In the genomic region with DNA sequence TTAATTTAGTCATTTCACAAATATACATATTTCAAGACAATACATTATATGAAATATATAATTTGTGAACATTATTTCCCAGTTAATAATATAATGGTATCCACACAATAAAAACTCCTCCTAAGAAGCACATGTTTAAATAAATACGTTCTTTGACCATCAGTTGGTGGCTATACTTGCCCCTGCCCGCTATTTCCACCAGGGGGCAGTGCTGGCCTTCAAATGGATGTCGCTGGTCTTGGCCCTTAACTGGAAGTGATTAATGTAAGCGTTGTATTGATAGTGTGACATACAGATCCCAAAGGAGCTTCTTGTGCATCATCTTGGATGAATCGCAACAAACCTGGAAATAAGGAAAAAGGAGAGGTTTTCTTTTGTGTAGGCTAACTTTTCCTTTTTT, we compare ENCODE assay signal across 8 mouse cellular contexts. TPM values are rescaled to one million over a fixed set of nuclear protein-coding genes. Genes with fewer than 3 reads are reported as not detected.
DNase-seq lines count a peak whose midpoint lies in the region; ATAC-seq and TF ChIP-seq lines count a peak whose summit lies in the region.

No protein-coding gene starts in this region.

- DNase-seq in frontal cortex, adult 2 months (ENCODE audit: extremely low spot score in 1 of 2, low spot score in 1 of 2), result peak; percentile 46 to 91
- peak; percentile 76 for DNase-seq in R1 (ENCODE audit: low read depth, low spot score)
- DNase-seq in cerebellum, postnatal 25 days, result peak; percentile 73 to 85
- DNase-seq in left cerebral cortex, adult 11 months (ENCODE audit: low spot score), result peak; percentile 56
- DNase-seq in midbrain, postnatal 0 days (ENCODE audit: low spot score), result peak; percentile 69

- WGBS in midbrain, postnatal 0 days, result 12% methylated on average over 5 of the region's 5 CpGs

- no peaks in the 10 kb centered on the region for H3K9me3 ChIP-seq in midbrain, postnatal 0 days (ENCODE audit: low read length)

- TF ChIP-seq POLR2A in testis, adult 2 months (IDR thresholded peaks at IDR 0.05; ENCODE audit: control insufficient read depth, low read depth, low read length), result no peak

- no peak overlapping the region for H3K9ac ChIP-seq in midbrain, postnatal 0 days (replicated peaks; ENCODE audit: low read length, poor library complexity, severe bottlenecking)

- no peak; the same call in 1 of the 2 replicates for ATAC-seq in frontal cortex, adult (ENCODE audit: low TSS enrichment)
- peak; percentile 82 for ATAC-seq in granulocyte monocyte progenitor cell, adult 5-6 weeks (replicated peaks; ENCODE audit: poor library complexity, severe bottlenecking)
- ATAC-seq in midbrain, postnatal 0 days (ENCODE audit: low FRiP score), result no peak

- H3K27ac ChIP-seq in midbrain, postnatal 0 days (ENCODE audit: low read depth, low read length), result no peak overlapping the region
- H3K27ac ChIP-seq in testis, adult 2 months (ENCODE audit: control insufficient read depth, insufficient read depth, low read depth, low read length), result no peak overlapping the region

- no peak overlapping the region for H3K4me2 ChIP-seq in midbrain, postnatal 0 days (ENCODE audit: low read depth, low read length, poor library complexity, severe bottlenecking)

- H3K27me3 ChIP-seq in midbrain, postnatal 0 days (ENCODE audit: insufficient read depth, low read length), result no peaks in the 10 kb centered on the region
- no peaks in the 10 kb centered on the region for H3K27me3 ChIP-seq in testis, adult 2 months (ENCODE audit: control insufficient read depth, insufficient read depth, low read length)

- no peak overlapping the region for H3K4me3 ChIP-seq in midbrain, postnatal 0 days (ENCODE audit: low read depth, low read length)
- H3K4me3 ChIP-seq in testis, adult 2 months (ENCODE audit: control insufficient read depth, low read depth, low read length), result no peak overlapping the region

- TF ChIP-seq CTCF in midbrain, postnatal 0 days (IDR thresholded peaks at IDR 0.05), result peak; percentile 91
- peak; percentile 83; the same call in 1 of the 2 replicates for TF ChIP-seq CTCF in testis, adult 2 months (IDR thresholded peaks at IDR 0.05; ENCODE audit: control insufficient read depth, insufficient read depth, insufficient replicate concordance, low read depth, low read length)

- H3K36me3 ChIP-seq in midbrain, postnatal 0 days (ENCODE audit: insufficient read depth, low read length), result no peaks in the 10 kb centered on the region
- H3K36me3 ChIP-seq in testis, adult 2 months (ENCODE audit: control insufficient read depth, insufficient read depth, low read length), result no peaks in the 10 kb centered on the region

- H3K4me1 ChIP-seq in midbrain, postnatal 0 days (ENCODE audit: insufficient read depth, low read length), result no peaks in the 10 kb centered on the region
- H3K4me1 ChIP-seq in testis, adult 2 months (ENCODE audit: control insufficient read depth, insufficient read depth, low read length), result peaks cover 2% of the 10 kb centered on the region

RNA-seq across cellular contexts. Expression of gene Krt28, which starts 4.9 kb away (rescaled TPM):
- 0.17 TPM in 1 of 2 replicates, not detected in the other for polyA plus RNA-seq in frontal cortex, adult 2 months (2012; rRNA removed)
- not detected in 2 replicates for total RNA-seq in granulocyte monocyte progenitor cell, adult 5-6 weeks (2014; fragmentation: Nextera tagmentation)
- total RNA-seq in granulocyte monocyte progenitor cell, adult 5-6 weeks (2017), result not detected in 2 replicates
- 0.93 TPM in 1 of 2 replicates, not detected in the other for total RNA-seq in midbrain, postnatal 0 days (2014; rRNA removed)
- polyA plus RNA-seq in midbrain, postnatal 0 days (2015; fragmentation: Nextera tagmentation; extraction: Ambion mirVana), result 0.33 and 0.66 TPM in 2 replicates
- polyA plus RNA-seq in testis, adult 2 months (2012; rRNA removed), result 0.11 and 0.25 TPM in 2 replicates

RNA-seq across cellular contexts. Expression of gene Krt10, which starts 9.6 kb away (rescaled TPM):
- polyA plus RNA-seq in frontal cortex, adult 2 months (2012; rRNA removed), result 9.3 and 11.7 TPM in 2 replicates
- total RNA-seq in granulocyte monocyte progenitor cell, adult 5-6 weeks (2014; fragmentation: Nextera tagmentation), result 1.7 and 7.5 TPM in 2 replicates
- 0.39 TPM in 1 of 2 replicates, not detected in the other for total RNA-seq in granulocyte monocyte progenitor cell, adult 5-6 weeks (2017)
- total RNA-seq in midbrain, postnatal 0 days (2014; rRNA removed), result 6.7 and 18.3 TPM in 2 replicates
- 35.7 and 39.2 TPM in 2 replicates for polyA plus RNA-seq in midbrain, postnatal 0 days (2015; fragmentation: Nextera tagmentation; extraction: Ambion mirVana)
- 1.8 TPM in 2 replicates for polyA plus RNA-seq in testis, adult 2 months (2012; rRNA removed)

RNA-seq across cellular contexts. Expression of gene Krt27, which starts 28.7 kb away (rescaled TPM):
- polyA plus RNA-seq in frontal cortex, adult 2 months (2012; rRNA removed), result 0.19 TPM in 1 of 2 replicates, not detected in the other
- not detected in 2 replicates for total RNA-seq in granulocyte monocyte progenitor cell, adult 5-6 weeks (2014; fragmentation: Nextera tagmentation)
- total RNA-seq in granulocyte monocyte progenitor cell, adult 5-6 weeks (2017), result not detected in 2 replicates
- 1.0 TPM in 1 of 2 replicates, not detected in the other for total RNA-seq in midbrain, postnatal 0 days (2014; rRNA removed)
- polyA plus RNA-seq in midbrain, postnatal 0 days (2015; fragmentation: Nextera tagmentation; extraction: Ambion mirVana), result 0.22 and 0.28 TPM in 2 replicates
- not detected in 2 replicates for polyA plus RNA-seq in testis, adult 2 months (2012; rRNA removed)

RNA-seq across cellular contexts. Expression of gene Krt26, which starts 41.8 kb away (rescaled TPM):
- polyA plus RNA-seq in frontal cortex, adult 2 months (2012; rRNA removed), result 0.06 TPM in 1 of 2 replicates, not detected in the other
- not detected in 2 replicates for total RNA-seq in granulocyte monocyte progenitor cell, adult 5-6 weeks (2014; fragmentation: Nextera tagmentation)
- not detected in 2 replicates for total RNA-seq in granulocyte monocyte progenitor cell, adult 5-6 weeks (2017)
- 0.11 and 1.2 TPM in 2 replicates for total RNA-seq in midbrain, postnatal 0 days (2014; rRNA removed)
- 0.46 and 0.54 TPM in 2 replicates for polyA plus RNA-seq in midbrain, postnatal 0 days (2015; fragmentation: Nextera tagmentation; extraction: Ambion mirVana)
- 0.05 and 0.12 TPM in 2 replicates for polyA plus RNA-seq in testis, adult 2 months (2012; rRNA removed)

RNA-seq across cellular contexts. Expression of gene Krt12, which starts 42.5 kb away (rescaled TPM):
- 6.7 and 9.7 TPM in 2 replicates for polyA plus RNA-seq in frontal cortex, adult 2 months (2012; rRNA removed)
- total RNA-seq in granulocyte monocyte progenitor cell, adult 5-6 weeks (2014; fragmentation: Nextera tagmentation), result not detected in 2 replicates
- not detected in 2 replicates for total RNA-seq in granulocyte monocyte progenitor cell, adult 5-6 weeks (2017)
- total RNA-seq in midbrain, postnatal 0 days (2014; rRNA removed), result 2.0 TPM in 1 of 2 replicates, not detected in the other
- polyA plus RNA-seq in midbrain, postnatal 0 days (2015; fragmentation: Nextera tagmentation; extraction: Ambion mirVana), result 0.21 and 0.31 TPM in 2 replicates
- polyA plus RNA-seq in testis, adult 2 months (2012; rRNA removed), result 0.07 TPM in 1 of 2 replicates, not detected in the other
